Mouse (Mus musculus) adrenal gland, postnatal 36 days (tissue): ENCODE data around the gene Olfr629. TPM values are rescaled to one million over a fixed set of nuclear protein-coding genes. Genes with fewer than 3 reads are reported as not detected.
"Not testable (repeated sequence)": the region's sequence is repeated elsewhere in the genome, so short reads cannot be mapped to it uniquely, and the experiment has no call there.

ENCODE experiments used
- DNase-seq, 2 experiments: peaks; one replicate each; pipeline ENCODE4 v3.0.0; 2021; ENCODE audit warnings: mixed read lengths in 1 of 2
- long read RNA-seq, 2 experiments: library from polyadenylated mRNA; stranded (forward); transcript quantifications; one replicate each; pipeline ENCODE4 v2.0.0; 2021; ENCODE audit warnings: borderline sequencing depth in 2 of 2
- total RNA-seq, 2 experiments: library from RNA; stranded (reverse); gene quantifications; 2 replicates each; pipeline ENCODE4 v1.2.3; 2021

Olfr629 gene
- not detected for total RNA-seq
- long read RNA-seq, experiment 1 = 0 reads
- long read RNA-seq, experiment 2 = 0 reads

DNA sequence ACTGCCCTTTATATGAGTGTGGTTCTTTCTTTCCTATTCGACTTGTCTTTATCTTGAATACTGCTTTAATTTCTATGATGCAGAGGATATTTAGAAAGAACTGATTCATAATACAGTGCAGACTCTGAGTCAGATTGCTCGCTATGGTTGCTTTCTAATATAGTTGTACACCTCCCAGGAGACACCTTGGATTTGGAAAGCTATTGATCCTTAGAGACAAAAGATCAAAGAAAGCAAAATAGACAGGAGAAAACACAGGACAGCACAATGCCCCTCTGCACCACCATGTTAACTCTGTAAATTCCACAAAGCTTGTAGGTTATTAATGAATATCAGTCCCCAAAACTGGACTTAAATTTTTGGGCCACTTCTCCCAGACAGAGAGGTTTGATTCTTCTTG lies at the start of gene Olfr629:
Olfr629 (minus strand) TSS at position 101 of the 400 bp plus-strand sequence.
- no peak for DNase-seq

DNA sequence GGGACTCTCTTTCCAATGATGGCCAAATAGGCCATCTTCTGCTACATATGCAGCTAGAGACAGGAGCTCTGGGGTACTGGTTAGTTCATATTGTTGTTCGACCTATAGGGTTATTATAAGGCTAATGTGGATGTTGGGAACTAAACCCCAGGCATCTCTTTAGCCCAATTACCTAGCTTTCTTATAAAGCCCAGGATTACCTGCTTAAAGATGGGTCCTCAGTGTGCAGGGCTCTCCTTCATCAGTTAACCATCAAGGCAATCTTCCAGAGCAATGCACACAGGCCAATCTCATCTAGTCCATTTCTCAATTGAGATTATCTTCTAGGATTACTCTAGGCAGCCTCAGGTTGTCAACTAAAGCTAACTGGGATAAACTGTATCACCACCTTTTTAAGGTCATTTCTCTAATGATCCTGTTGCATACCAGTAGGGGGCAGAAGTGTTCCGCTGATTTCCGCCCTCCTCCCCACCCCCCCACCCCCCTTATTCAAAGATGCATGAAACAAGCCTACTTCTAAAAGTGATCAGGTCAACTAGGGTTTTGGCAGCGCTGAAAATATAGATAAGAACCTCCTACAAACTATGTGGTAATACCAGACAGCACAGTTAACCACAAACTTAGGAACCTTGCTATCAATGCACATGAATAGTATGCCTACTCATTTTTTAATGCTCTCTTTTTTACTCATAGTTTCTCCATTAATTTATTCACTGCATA lies 48.1 kb upstream of the Olfr629 start:
- peak in 1 of 2 experiments; percentile 1 for DNase-seq

DNA sequence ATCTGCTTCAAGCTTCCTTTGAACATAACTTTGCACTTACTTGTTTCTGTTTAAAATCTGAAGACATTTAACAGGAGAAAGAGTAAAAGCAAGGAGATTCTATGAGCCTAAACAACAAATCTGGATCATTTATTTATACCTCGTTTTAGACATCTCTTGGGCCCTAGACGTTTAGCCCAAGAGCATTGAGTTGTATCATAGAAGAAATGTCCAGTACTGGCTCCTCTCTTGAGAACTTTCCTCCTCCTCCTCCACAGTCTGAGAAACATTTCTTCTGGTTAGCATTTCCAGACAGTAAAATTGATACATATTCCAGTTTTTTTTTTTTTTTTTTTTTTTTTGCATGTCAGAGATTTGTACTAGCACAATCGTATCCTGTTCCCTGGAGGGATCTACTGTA lies 47.0 kb upstream of the Olfr629 start, which contains the start of gene Olfr67:
Olfr67 (minus strand) TSS at position 101 of the 400 bp plus-strand sequence.
- no peak for DNase-seq

DNA sequence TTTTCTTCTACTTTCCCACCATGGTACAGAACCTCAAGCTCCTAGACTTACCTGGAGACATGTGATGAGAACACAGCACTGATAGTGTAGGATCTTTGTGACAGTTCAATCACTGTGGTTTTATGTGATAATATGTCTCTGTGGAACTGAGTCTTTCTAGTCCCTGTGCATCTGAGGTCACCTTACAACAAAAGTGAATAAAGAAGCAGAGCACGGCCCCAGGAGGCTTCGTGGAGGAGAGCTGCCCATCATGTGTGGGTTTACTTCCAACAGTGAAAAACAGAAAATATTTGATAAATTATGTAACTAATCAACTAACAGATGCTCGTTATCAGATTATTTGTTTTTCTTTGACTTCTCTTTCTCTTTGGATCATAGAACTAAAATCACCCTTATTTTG lies 34.9 kb upstream of the Olfr629 start, which contains the start of gene Olfr68:
Olfr68 (minus strand) TSS at position 101 of the 400 bp plus-strand sequence.
- DNase-seq = no peak

GRCm38 (mm10) chr7:103777652-103778051 lies 32.9 kb upstream of the Olfr629 start:
- DNase-seq = not testable (repeated sequence)

DNA sequence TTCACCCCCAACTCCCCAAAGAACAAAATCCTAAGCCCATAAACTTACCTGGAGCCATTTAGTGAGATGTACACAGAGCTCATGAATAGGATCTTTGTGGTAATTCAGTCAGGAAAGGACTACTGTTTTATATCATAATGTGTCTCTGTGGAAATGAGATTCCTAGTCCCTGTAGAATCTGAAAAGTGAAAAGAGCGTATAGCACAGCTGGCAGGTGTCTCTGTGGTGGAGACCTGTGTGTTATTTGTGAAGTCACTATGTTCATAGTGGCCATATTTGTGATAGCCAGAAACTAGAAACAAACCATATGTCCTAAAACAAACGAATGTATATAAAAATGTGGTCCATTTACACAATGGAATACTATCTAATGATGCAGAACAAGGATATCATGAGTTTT lies 26.8 kb upstream of the Olfr629 start, which contains the start of gene Olfr69:
Olfr69 (minus strand) TSS at position 101 of the 400 bp plus-strand sequence.
- DNase-seq = no peak

GRCm38 (mm10) chr7:103767687-103768086 lies 22.9 kb upstream of the Olfr629 start:
- DNase-seq = not testable (repeated sequence)

DNA sequence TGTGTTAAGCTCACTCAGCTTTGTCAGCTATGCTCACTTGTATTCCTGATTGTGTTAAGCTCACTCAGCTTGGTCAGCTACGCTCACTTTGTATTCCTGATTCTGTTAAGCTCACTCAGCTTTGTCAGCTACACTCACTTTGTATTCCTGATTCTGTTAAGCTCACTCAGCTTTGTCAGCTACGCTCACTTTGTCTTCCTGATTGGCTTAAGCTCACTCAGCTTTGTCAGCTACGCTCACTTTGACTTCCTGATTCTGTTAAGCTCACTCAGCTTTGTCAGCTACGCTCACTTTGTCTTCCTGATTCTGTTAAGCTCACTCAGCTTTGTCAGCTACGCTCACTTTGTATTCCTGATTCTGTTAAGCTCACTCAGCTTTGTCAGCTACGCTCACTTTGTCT lies 17.5 kb upstream of the Olfr629 start:
- not testable (repeated sequence) for DNase-seq

DNA sequence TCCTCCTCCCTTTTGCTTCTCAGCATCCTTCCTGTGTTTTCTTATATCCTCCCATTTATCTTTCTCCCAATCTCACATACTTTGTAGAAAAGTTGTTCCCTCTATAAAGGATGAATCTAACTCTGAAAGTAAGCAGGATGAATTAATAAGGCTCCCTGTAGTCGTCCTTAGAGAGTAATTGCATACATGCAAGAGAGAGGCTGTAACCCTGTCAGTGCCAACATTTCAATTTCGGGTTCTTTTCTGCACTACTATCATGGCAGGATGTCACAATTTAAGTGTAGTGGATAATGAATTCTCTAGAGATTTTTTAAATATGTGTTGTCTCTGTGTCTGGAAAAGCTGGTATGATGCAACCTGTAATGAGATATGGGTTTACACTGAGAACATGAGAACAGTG lies 12.5 kb upstream of the Olfr629 start, which contains the start of gene Olfr630:
Olfr630 (minus strand) TSS at position 101 of the 400 bp plus-strand sequence.
- DNase-seq = no peak

DNA sequence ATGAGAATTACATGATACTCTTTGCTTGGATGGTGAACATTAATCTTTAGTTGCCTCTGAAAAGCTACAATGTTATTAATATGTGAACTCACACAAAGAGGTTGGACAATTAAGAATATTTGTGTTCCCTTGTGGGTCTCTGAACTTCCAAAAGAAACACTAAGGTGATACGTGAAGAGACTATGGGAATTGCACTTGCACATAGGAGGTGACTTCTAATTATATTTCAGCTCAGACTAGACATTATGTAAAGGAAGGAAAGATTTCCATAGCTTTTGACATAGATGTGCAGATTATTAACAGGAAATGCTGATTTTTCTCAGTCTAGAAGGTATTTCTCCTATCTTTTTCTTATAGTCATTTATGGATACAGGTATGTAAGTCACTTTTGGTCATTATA lies 14.7 kb downstream of the Olfr629 start, which contains the start of gene Olfr628:
Olfr628 (plus strand) TSS at position 301 of the 400 bp plus-strand sequence.
- DNase-seq = no peak

DNA sequence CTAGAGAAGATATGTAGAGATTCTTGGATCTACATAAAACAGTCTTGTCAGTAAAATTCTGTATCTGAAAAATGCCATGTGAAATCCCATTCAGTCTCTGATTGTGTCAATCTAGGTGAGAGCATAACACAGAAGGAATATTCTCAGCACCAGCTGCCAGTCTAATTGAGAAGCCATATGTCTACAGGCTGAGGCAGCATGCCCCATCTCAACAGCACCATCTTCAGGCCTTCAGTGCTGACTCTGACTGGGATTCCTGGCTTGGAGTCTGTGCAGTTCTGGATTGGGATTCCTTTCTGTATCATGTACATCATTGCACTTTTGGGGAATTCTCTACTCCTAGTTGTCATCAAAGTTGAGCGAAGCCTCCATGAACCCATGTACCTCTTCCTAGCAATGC lies 28.3 kb downstream of the Olfr629 start:
- peak in 1 of 2 experiments; percentile 1 for DNase-seq

GRCm38 (mm10) chr7:103714371-103714770 lies 30.4 kb downstream of the Olfr629 start, which contains the start of gene Olfr243:
TSS of gene Olfr243 (plus strand) at chr7:103714671.
- DNase-seq = no peak

- peak; percentile 1 to 2 for DNase-seq
Observed at GRCm38 (mm10) chr7:103712024-103712423, 32.7 kb downstream of the Olfr629 start.

- no peak for DNase-seq
Observed at GRCm38 (mm10) chr7:103699469-103699868, 45.3 kb downstream of the Olfr629 start.

Other genes with a start within 250 kb of the Olfr629 start
- gene Olfr609, start 246.9 kb downstream of the Olfr629 start, total RNA-seq = not detected
- not detected for gene Olfr610, start 232.8 kb downstream of the Olfr629 start, total RNA-seq
- gene Olfr611, start 224.1 kb downstream of the Olfr629 start, total RNA-seq = not detected
- not detected for gene Olfr612, start 202.2 kb downstream of the Olfr629 start, total RNA-seq
- not detected for gene Olfr613, start 196.9 kb downstream of the Olfr629 start, total RNA-seq
- gene Olfr615, start 188.9 kb downstream of the Olfr629 start, total RNA-seq = not detected
- not detected for gene Olfr616, start 175.8 kb downstream of the Olfr629 start, total RNA-seq
- gene Olfr617, start 171.9 kb downstream of the Olfr629 start, total RNA-seq = not detected
- not detected for gene Olfr618, start 154.8 kb downstream of the Olfr629 start, total RNA-seq
- gene Olfr619, start 144.4 kb downstream of the Olfr629 start, total RNA-seq = not detected
- not detected for gene Olfr620, start 132.4 kb downstream of the Olfr629 start, total RNA-seq
- not detected for gene Olfr622, start 102.2 kb downstream of the Olfr629 start, total RNA-seq
- not detected for gene Olfr623, start 81.2 kb downstream of the Olfr629 start, total RNA-seq
- gene Olfr624, start 73.8 kb downstream of the Olfr629 start, total RNA-seq = not detected
- gene Olfr625-ps1, start 62.2 kb downstream of the Olfr629 start, total RNA-seq = not detected
- not detected for gene Olfr243, start 30.3 kb downstream of the Olfr629 start, total RNA-seq
- not detected for gene Olfr628, start 14.6 kb downstream of the Olfr629 start, total RNA-seq
- gene Olfr630, start 12.4 kb upstream of the Olfr629 start, total RNA-seq = not detected
- not detected for gene Olfr69, start 26.7 kb upstream of the Olfr629 start, total RNA-seq
- gene Olfr68, start 34.8 kb upstream of the Olfr629 start, total RNA-seq = not detected
- gene Olfr67, start 46.9 kb upstream of the Olfr629 start, total RNA-seq = not detected
- gene Hbb-bt, start 69.1 kb upstream of the Olfr629 start, total RNA-seq = 100 to 1,000 TPM; 243 to 471 TPM
- gene Hbb-bs, start 83.2 kb upstream of the Olfr629 start, total RNA-seq = 1,000 to 10,000 TPM; 1,998 to 3,266 TPM
- not detected for gene Hbb-bh2, start 95.6 kb upstream of the Olfr629 start, total RNA-seq
- not detected for gene Hbb-bh1, start 98.2 kb upstream of the Olfr629 start, total RNA-seq
- gene Hbb-y, start 108.3 kb upstream of the Olfr629 start, total RNA-seq = not detected
- not detected for gene Olfr66, start 141.3 kb upstream of the Olfr629 start, total RNA-seq
- not detected for gene Olfr64, start 149.5 kb upstream of the Olfr629 start, total RNA-seq
- gene Olfr65, start 158.5 kb upstream of the Olfr629 start, total RNA-seq = not detected
- gene Olfr631, start 183.9 kb upstream of the Olfr629 start, total RNA-seq = not detected
- not detected for gene Olfr632, start 189.4 kb upstream of the Olfr629 start, total RNA-seq
- not detected for gene Olfr633, start 199.5 kb upstream of the Olfr629 start, total RNA-seq
- not detected for gene Olfr635, start 226.2 kb upstream of the Olfr629 start, total RNA-seq